Mouse (Mus musculus) C2C12 (cell line): ENCODE measurements around the gene Apba1. TPM values are rescaled to one million over a fixed set of nuclear protein-coding genes. Genes with fewer than 3 reads are reported as not detected.

Source experiments
- H3K27me3 ChIP-seq: one replicate; pipeline ENCODE4 v1.6.1; 2011; ENCODE audit not compliant: control insufficient read depth, insufficient read depth, insufficient read length
- H3K36me3 ChIP-seq: one replicate; pipeline ENCODE4 v1.6.1; 2011; ENCODE audit not compliant: control insufficient read depth, insufficient read depth
- H3K4me3 ChIP-seq: one replicate; pipeline ENCODE4 v1.5.1; 2011; ENCODE audit warnings: mild to moderate bottlenecking, control low read depth; ENCODE audit not compliant: poor library complexity, insufficient read depth, severe bottlenecking
- H3K79me2 ChIP-seq: one replicate; pipeline ENCODE4 v1.6.1; 2011; ENCODE audit not compliant: control insufficient read depth, insufficient read depth
- H3K79me3 ChIP-seq: one replicate; pipeline ENCODE4 v1.6.1; 2011; ENCODE audit warnings: low read depth, control low read depth
- H3ac ChIP-seq: one replicate; pipeline ENCODE3; 2011; ENCODE audit warnings: low read depth; ENCODE audit not compliant: control insufficient read depth, insufficient read length
- CEBPB ChIP-seq: IDR thresholded peaks from one replicate; pipeline ENCODE4 v1.6.1; 2011; ENCODE audit warnings: low read depth, mild to moderate bottlenecking, control low read depth, moderate library complexity
- CTCF ChIP-seq: IDR thresholded peaks from one replicate; pipeline ENCODE4 v1.5.1; 2011; ENCODE audit not compliant: control insufficient read depth, insufficient read depth, insufficient read length
- FOSL1 ChIP-seq: IDR thresholded peaks from one replicate; pipeline ENCODE4 v1.8.0; 2011; ENCODE audit warnings: mild to moderate bottlenecking, low read length; ENCODE audit not compliant: poor library complexity, insufficient read depth, severe bottlenecking
- MAX ChIP-seq: IDR thresholded peaks from one replicate; pipeline ENCODE4 v1.6.1; 2011; ENCODE audit warnings: mild to moderate bottlenecking, control low read depth
- MYOD1 ChIP-seq: IDR thresholded peaks from one replicate; pipeline ENCODE4 v1.6.1; 2011; ENCODE audit warnings: low read depth; ENCODE audit not compliant: control insufficient read depth, insufficient read length
- MYOG ChIP-seq: IDR thresholded peaks from one replicate; pipeline ENCODE4 v1.6.1; 2011; ENCODE audit not compliant: control insufficient read depth, insufficient read length; ENCODE audit errors: extremely low read depth
- USF1 ChIP-seq: IDR thresholded peaks from one replicate; pipeline ENCODE4 v1.6.1; 2011; ENCODE audit warnings: low read depth, mild to moderate bottlenecking, control low read depth, moderate library complexity
- polyA plus RNA-seq: library from polyadenylated mRNA; unstranded; fragments of >200 nt; fragmentation: generic; extraction: Trizol; gene quantifications from one replicate; pipeline ENCODE4 v1.2.1, GENCODE M21; 2012; ENCODE audit warnings: missing spikeins

The Apba1 gene
- polyA plus RNA-seq, 1 experiment, result 0.02 TPM

DNA sequence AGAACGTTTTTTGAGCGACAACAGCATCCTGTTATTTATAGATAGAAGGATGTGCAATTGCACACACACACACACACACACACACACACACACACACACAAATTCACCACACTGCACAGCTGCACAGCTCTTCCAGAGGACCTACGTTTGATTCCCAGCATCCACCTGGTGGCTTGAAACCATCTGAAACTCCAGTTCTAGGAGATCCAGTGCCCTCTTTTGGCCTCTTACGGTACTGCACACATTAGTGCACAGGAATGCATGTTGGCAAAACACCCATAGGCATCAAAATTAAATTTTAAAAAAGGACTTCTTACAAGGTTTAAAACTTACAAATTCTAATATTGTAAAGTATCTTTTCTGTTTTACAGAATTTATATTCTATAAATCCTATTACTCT, 99.4 kb downstream of the Apba1 start:
- H3ac ChIP-seq, result no peak overlapping the region
- no peaks in the 10 kb centered on the region for H3K27me3 ChIP-seq
- TF ChIP-seq CEBPB (no peak), USF1 (no peak), MYOG (no peak), MYOD1 (no peak)
- H3K79me2 ChIP-seq, result no peaks in the 10 kb centered on the region
- H3K79me3 ChIP-seq, result no peaks in the 10 kb centered on the region
- H3K36me3 ChIP-seq, result no peaks in the 10 kb centered on the region
- H3K4me3 ChIP-seq, result no peak overlapping the region

DNA sequence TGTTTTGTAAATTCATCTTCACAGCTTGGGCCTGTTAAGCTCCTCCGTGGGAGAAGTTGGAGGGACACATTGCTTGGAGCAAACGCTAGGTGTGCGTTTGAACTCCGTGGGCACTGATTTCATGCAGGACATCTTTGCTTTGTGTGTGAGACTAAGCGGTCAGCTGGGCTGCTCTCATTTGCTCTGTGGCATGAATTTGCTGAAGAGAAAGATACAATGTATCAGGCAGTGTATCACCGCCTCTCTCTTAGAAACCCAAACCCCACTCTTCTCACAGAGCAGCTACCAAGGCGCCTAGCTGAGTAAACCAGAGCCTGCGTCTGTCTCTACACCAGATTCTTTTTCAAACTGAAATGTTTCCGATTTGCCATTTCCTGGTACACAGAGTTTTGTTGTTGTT, 100.1 kb downstream of the Apba1 start:
- Histone ChIP-seq H3K36me3 (no peaks in the 10 kb centered on the region), H3ac (no peak overlapping the region), H3K79me2 (no peaks in the 10 kb centered on the region), H3K4me3 (no peak overlapping the region), H3K27me3 (no peaks in the 10 kb centered on the region), H3K79me3 (no peaks in the 10 kb centered on the region)
- TF ChIP-seq CTCF (no peak), USF1 (no peak)

DNA sequence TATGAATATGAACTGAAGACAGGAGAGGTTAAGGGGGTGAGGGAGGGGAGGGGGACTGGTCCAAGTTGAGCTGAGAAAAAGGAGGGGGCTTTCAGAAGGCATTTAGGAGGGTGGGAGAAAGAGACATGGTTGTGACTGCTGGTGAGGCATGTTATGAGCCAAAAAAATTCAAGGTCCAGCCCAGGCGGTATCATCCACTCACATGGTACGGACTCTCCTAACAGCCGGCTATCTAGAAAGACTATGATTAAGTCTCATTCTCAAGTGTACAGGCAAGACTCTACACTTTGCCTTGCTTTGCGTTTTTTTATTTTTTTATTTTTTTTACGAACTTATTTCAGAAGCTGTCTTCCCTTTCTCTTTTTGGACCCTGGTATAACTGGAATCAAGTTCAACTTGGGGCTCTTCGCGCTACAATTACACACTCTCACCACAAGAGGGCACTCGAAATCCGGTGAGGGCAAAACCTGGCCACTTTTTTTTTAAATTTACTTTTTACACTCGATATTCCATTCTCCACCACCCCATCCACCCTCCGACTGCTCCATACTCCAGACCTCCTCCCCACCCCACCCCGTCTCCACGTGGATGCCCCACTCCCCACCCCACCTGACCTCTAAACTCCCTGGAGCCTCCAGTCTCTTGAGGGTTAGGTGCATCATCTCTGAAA, 101.6 kb downstream of the Apba1 start:
- Histone ChIP-seq H3K79me3 (no peaks in the 10 kb centered on the region), H3K4me3 (no peak overlapping the region), H3K27me3 (no peaks in the 10 kb centered on the region), H3K79me2 (no peaks in the 10 kb centered on the region), H3ac (no peak overlapping the region), H3K36me3 (no peaks in the 10 kb centered on the region)
- TF ChIP-seq CEBPB (no peak), FOSL1 (no peak), USF1 (no peak), MAX (no peak), MYOD1 (no peak), CTCF (no peak), MYOG (no peak)

DNA sequence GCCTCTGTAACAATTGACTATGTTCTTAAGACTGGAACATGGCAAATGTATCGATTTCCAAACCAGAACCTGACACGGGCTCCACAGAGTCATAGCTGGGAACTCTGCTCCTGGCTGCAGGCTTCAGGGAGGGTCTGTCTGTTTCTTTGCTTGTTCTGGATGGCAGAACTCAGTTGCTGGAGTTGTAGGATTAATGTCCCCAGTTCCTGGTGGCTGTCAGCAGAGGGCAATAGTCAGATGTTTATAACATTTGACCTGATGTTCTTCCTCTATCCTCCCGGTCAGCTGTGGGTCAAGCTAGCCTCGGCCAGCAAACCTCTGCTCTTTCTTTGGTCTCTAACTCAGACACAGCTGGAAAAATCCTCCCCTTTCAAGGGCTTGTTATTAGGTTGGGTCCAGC, 104.0 kb downstream of the Apba1 start:
- no peaks in the 10 kb centered on the region for H3K79me3 ChIP-seq
- H3ac ChIP-seq, result no peak overlapping the region
- H3K27me3 ChIP-seq, result no peaks in the 10 kb centered on the region
- H3K79me2 ChIP-seq, result no peaks in the 10 kb centered on the region
- H3K36me3 ChIP-seq, result no peaks in the 10 kb centered on the region
- no peak overlapping the region for H3K4me3 ChIP-seq
- TF ChIP-seq MAX (no peak), CTCF (no peak), MYOD1 (no peak), USF1 (no peak), MYOG (no peak)

DNA sequence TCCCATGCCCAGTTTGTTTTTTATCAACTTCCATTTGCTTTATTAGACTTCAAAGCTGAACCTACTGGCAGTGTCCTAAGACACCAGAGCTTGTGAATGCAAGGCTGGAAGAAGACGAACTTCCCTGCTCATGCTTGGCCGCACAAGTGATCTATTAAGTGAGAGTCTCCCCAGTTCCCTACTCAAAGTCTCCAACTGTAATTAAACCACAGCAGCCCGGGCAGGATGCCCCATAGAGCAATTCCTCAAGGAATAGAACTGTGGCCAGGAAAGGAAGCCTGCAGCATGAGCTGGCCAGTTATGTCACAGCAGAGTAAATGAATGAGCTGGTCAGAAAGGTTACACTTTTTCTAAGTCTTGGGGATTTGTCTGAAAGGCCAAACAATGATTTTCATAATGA, 105.3 kb downstream of the Apba1 start:
- H3K79me3 ChIP-seq, result no peaks in the 10 kb centered on the region
- TF ChIP-seq FOSL1 (no peak), USF1 (no peak), MAX (no peak)
- no peaks in the 10 kb centered on the region for H3K27me3 ChIP-seq
- H3K4me3 ChIP-seq, result no peak overlapping the region
- no peak overlapping the region for H3ac ChIP-seq
- no peaks in the 10 kb centered on the region for H3K79me2 ChIP-seq
- H3K36me3 ChIP-seq, result no peaks in the 10 kb centered on the region

DNA sequence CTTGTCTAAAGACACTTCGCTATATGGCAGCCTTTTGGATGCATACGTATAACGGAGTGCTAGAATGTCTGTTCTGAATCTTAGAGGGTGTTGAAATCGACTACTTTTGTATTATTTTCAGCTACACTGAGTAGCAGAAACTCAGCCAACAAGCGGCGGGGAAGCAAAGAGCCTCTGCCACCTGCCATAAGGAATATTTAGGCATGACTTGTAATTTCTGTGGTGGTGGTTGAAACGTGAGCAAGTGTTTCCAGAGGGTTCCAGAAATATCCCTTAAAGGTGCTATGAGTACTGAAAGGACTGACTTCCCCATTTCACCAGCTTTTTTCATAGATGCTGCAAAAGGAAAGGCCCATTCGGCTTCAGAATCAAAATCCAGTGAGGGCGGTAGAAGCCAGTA, 107.4 kb downstream of the Apba1 start:
- no peak overlapping the region for H3ac ChIP-seq
- H3K36me3 ChIP-seq, result no peaks in the 10 kb centered on the region
- no peaks in the 10 kb centered on the region for H3K79me2 ChIP-seq
- H3K79me3 ChIP-seq, result no peaks in the 10 kb centered on the region
- TF ChIP-seq MAX (no peak), FOSL1 (no peak), MYOG (no peak), CEBPB (no peak), CTCF (no peak), USF1 (no peak), MYOD1 (no peak)
- no peaks in the 10 kb centered on the region for H3K27me3 ChIP-seq
- H3K4me3 ChIP-seq, result no peak overlapping the region

DNA sequence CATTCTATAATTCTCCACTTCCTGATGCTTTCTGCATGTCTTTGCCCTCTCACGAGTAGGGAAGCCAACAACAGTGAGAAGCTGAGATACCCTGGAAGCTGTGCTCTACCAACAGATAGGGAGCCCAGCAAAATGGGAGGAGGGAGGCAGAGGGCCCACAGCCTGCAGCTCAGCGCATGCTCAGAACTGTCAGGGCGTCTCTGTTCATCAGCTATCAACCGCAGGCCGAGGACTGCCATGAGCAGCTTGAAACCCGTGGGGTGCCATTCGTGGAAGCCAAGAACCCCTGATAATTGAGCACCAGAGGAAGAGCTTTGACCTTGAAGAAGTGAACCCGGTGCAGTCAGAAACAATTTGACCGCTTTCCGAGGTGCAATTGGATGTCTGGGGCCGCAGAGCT, 108.4 kb downstream of the Apba1 start:
- Histone ChIP-seq H3K27me3 (no peaks in the 10 kb centered on the region), H3K79me3 (no peaks in the 10 kb centered on the region), H3K4me3 (no peak overlapping the region)

More for the DNA sequence above, 108.4 kb downstream of the Apba1 start:
- Histone ChIP-seq H3K79me2 (no peaks in the 10 kb centered on the region), H3ac (no peak overlapping the region), H3K36me3 (no peaks in the 10 kb centered on the region)
- no peak for TF ChIP-seq MYOD1
- TF ChIP-seq FOSL1, result no peak
- no peak for TF ChIP-seq USF1
- no peak for TF ChIP-seq CTCF
- TF ChIP-seq MYOG, result no peak
- no peak for TF ChIP-seq MAX
- no peak for TF ChIP-seq CEBPB
